Mouse (Mus musculus) neural tube, embryonic 13.5 days (tissue): ENCODE results near the gene Ankrd36. TPM values are rescaled to one million over a fixed set of nuclear protein-coding genes. Genes with fewer than 3 reads are reported as not detected.

Experiments
- ATAC-seq: fragments of 200-750 bp; cut with Nextera tagmentation; 2 replicates; pipeline ENCODE4 v1.8.0; 2017; ENCODE audit warnings: low read depth, mild to moderate bottlenecking, moderate TSS enrichment, moderate library complexity
- H3K27ac ChIP-seq: fragments of 300-500 bp; sonication (generic); replicated peaks from 2 replicates; pipeline ENCODE4 v1.5.1; 2015; ENCODE audit warnings: moderate library complexity, mild to moderate bottlenecking, inconsistent platforms
- H3K27me3 ChIP-seq: fragments of 300-500 bp; sonication (generic); 2 replicates; pipeline ENCODE4 v1.6.1; 2015; ENCODE audit warnings: mild to moderate bottlenecking, inconsistent platforms
- H3K36me3 ChIP-seq: fragments of 300-500 bp; sonication (generic); 2 replicates; pipeline ENCODE4 v1.6.1; 2015; ENCODE audit warnings: mild to moderate bottlenecking, inconsistent platforms
- H3K4me1 ChIP-seq: fragments of 300-500 bp; sonication (generic); replicated peaks from 2 replicates; pipeline ENCODE4 v1.6.1; 2015; ENCODE audit warnings: inconsistent platforms
- H3K4me2 ChIP-seq: fragments of 300-500 bp; sonication (generic); 2 replicates; pipeline ENCODE4 v1.6.1; 2015; ENCODE audit warnings: inconsistent platforms, mild to moderate bottlenecking, moderate library complexity
- H3K4me3 ChIP-seq: fragments of 300-500 bp; sonication (generic); 2 replicates; pipeline ENCODE4 v1.5.1; 2015; ENCODE audit warnings: mild to moderate bottlenecking, inconsistent platforms
- H3K9ac ChIP-seq: fragments of 300-500 bp; sonication (generic); 2 replicates; pipeline ENCODE4 v1.6.1; 2015; ENCODE audit warnings: moderate library complexity, mild to moderate bottlenecking, inconsistent platforms
- H3K9me3 ChIP-seq: fragments of 300-500 bp; sonication (generic); 2 replicates; pipeline ENCODE4 v1.6.1; 2016; ENCODE audit warnings: inconsistent platforms
- WGBS: fragments of 180-500 bp; shearing (Covaris S2); methylation state at CpG from one replicate; pipeline ENCODE4 v1.1.7; 2015; 5-methylcytosine and 5-hydroxymethylcytosine counted together
- polyA plus RNA-seq: library from polyadenylated mRNA; unstranded; fragments of >200 nt; fragmentation: Nextera tagmentation; extraction: Ambion mirVana; gene quantifications from 2 replicates; pipeline ENCODE4 v1.2.1, GENCODE M21; 2015

Ankrd36 gene
- not detected in 2 replicates for polyA plus RNA-seq

GRCm38 (mm10) chr11:5569474-5569873, at the start of gene Ankrd36:
Gene Ankrd36 (plus strand): TSS chr11:5569684.
- H3K27me3 ChIP-seq: no peaks in the 10 kb centered on the region
- no peak within 1 kb of the TSS for H3K4me2 ChIP-seq
- H3K36me3 ChIP-seq: no peaks in the 10 kb centered on the region
- no peak within 1 kb of the TSS for H3K27ac ChIP-seq
- 78% methylated on average over 12 of the region's 12 CpGs for WGBS
- no peak within 1 kb of the TSS for H3K4me3 ChIP-seq
- no peaks in the 10 kb centered on the region for H3K4me1 ChIP-seq
- H3K9me3 ChIP-seq: no peaks in the 10 kb centered on the region
- ATAC-seq: no peak
- no peak within 1 kb of the TSS for H3K9ac ChIP-seq

GRCm38 (mm10) chr11:5520412-5521265, 48.8 kb upstream of the Ankrd36 start, which contains the start of gene Xbp1:
Gene Xbp1 (plus strand): TSS chr11:5520659.
- peak within 1 kb of the TSS; percentile 98 for H3K9ac ChIP-seq
- peak; percentile 98 for ATAC-seq
- no peaks in the 10 kb centered on the region for H3K9me3 ChIP-seq
- H3K36me3 ChIP-seq: peaks cover 32% of the 10 kb centered on the region
- H3K27me3 ChIP-seq: no peaks in the 10 kb centered on the region
- peak within 1 kb of the TSS; percentile 98 for H3K4me3 ChIP-seq
- H3K27ac ChIP-seq: peak within 1 kb of the TSS; percentile 94
- peak within 1 kb of the TSS; percentile 60 for H3K4me2 ChIP-seq
- peaks cover 32% of the 10 kb centered on the region for H3K4me1 ChIP-seq
- 1% methylated on average over 62 of the region's 72 CpGs for WGBS

GRCm38 (mm10) chr11:5521266-5521515, 48.3 kb upstream of the Ankrd36 start:
- peak; percentile 60 for ATAC-seq

GRCm38 (mm10) chr11:5521516-5522291, 47.8 kb upstream of the Ankrd36 start:
- peaks cover 43% of the 10 kb centered on the region for H3K36me3 ChIP-seq
- H3K9me3 ChIP-seq: no peaks in the 10 kb centered on the region
- H3K27me3 ChIP-seq: no peaks in the 10 kb centered on the region
- peak; percentile 13 for ATAC-seq
- H3K9ac ChIP-seq: peak overlapping the region; percentile 98
- WGBS: under 1% methylated on average over 34 of the region's 34 CpGs
- H3K4me3 ChIP-seq: peak overlapping the region; percentile 98
- peak overlapping the region; percentile 60 for H3K4me2 ChIP-seq
- peaks cover 32% of the 10 kb centered on the region for H3K4me1 ChIP-seq
- H3K27ac ChIP-seq: peak overlapping the region; percentile 94

More at GRCm38 (mm10) chr11:5521266-5521515, 48.3 kb upstream of the Ankrd36 start:
- WGBS: under 1% methylated on average over 13 of the region's 13 CpGs
- Histone ChIP-seq H3K27me3 (no peaks in the 10 kb centered on the region), H3K9ac (peak overlapping the region; percentile 98), H3K4me3 (peak overlapping the region; percentile 98), H3K9me3 (no peaks in the 10 kb centered on the region), H3K4me1 (peaks cover 32% of the 10 kb centered on the region), H3K27ac (peak overlapping the region; percentile 94), H3K36me3 (peaks cover 38% of the 10 kb centered on the region), H3K4me2 (peak overlapping the region; percentile 60)

GRCm38 (mm10) chr11:5522798-5523415, 46.6 kb upstream of the Ankrd36 start:
- H3K4me3 ChIP-seq: peak overlapping the region; percentile 1; the same call in 1 of the 2 replicates
- peak overlapping the region; percentile 60 for H3K4me2 ChIP-seq
- H3K27me3 ChIP-seq: no peaks in the 10 kb centered on the region
- no peak overlapping the region for H3K27ac ChIP-seq
- peaks cover 54% of the 10 kb centered on the region for H3K36me3 ChIP-seq
- peak overlapping the region; percentile 98 for H3K9ac ChIP-seq
- H3K4me1 ChIP-seq: peaks cover 32% of the 10 kb centered on the region
- whole genome bisulfite sequencing: 96% methylated on average over 11 of the region's 11 CpGs
- no peaks in the 10 kb centered on the region for H3K9me3 ChIP-seq
- no peak for ATAC-seq

GRCm38 (mm10) chr11:5525418-5525817, 44.1 kb upstream of the Ankrd36 start:
- 92% methylated on average over 4 of the region's 4 CpGs for WGBS
- Histone ChIP-seq H3K4me1 (peaks cover 26% of the 10 kb centered on the region), H3K4me3 (no peak overlapping the region), H3K27me3 (no peaks in the 10 kb centered on the region), H3K27ac (no peak overlapping the region), H3K9me3 (no peaks in the 10 kb centered on the region), H3K36me3 (peaks cover 78% of the 10 kb centered on the region), H3K9ac (no peak overlapping the region), H3K4me2 (no peak overlapping the region)
- no peak for ATAC-seq

- WGBS: 92% methylated on average over 7 of the region's 7 CpGs
- H3K4me3 ChIP-seq: no peak overlapping the region
- H3K4me2 ChIP-seq: no peak overlapping the region
- H3K36me3 ChIP-seq: peaks cover 92% of the 10 kb centered on the region
- no peak overlapping the region for H3K9ac ChIP-seq
- H3K27me3 ChIP-seq: no peaks in the 10 kb centered on the region
- H3K4me1 ChIP-seq: peaks cover 25% of the 10 kb centered on the region
- no peaks in the 10 kb centered on the region for H3K9me3 ChIP-seq
- no peak overlapping the region for H3K27ac ChIP-seq
- ATAC-seq: no peak
These were observed 42.7 kb upstream of the Ankrd36 start for GRCm38 (mm10) chr11:5526573-5527439.

GRCm38 (mm10) chr11:5527865-5528523, 41.5 kb upstream of the Ankrd36 start:
- H3K27me3 ChIP-seq: no peaks in the 10 kb centered on the region
- peaks cover 98% of the 10 kb centered on the region for H3K36me3 ChIP-seq
- no peak overlapping the region for H3K4me2 ChIP-seq
- no peak overlapping the region for H3K4me3 ChIP-seq
- WGBS: 85% methylated on average over 5 of the region's 5 CpGs
- no peak for ATAC-seq
- H3K9me3 ChIP-seq: no peaks in the 10 kb centered on the region
- peaks cover 14% of the 10 kb centered on the region for H3K4me1 ChIP-seq
- no peak overlapping the region for H3K9ac ChIP-seq
- no peak overlapping the region for H3K27ac ChIP-seq

- Histone ChIP-seq H3K9me3 (no peaks in the 10 kb centered on the region), H3K27me3 (no peaks in the 10 kb centered on the region), H3K36me3 (peaks cover 98% of the 10 kb centered on the region), H3K4me2 (no peak overlapping the region), H3K9ac (no peak overlapping the region), H3K4me1 (peaks cover 5% of the 10 kb centered on the region; the same call in 1 of the 2 replicates), H3K27ac (no peak overlapping the region), H3K4me3 (no peak overlapping the region)
- ATAC-seq: no peak
- WGBS: 70% methylated on average over 5 of the region's 5 CpGs
These were observed 40.6 kb upstream of the Ankrd36 start for GRCm38 (mm10) chr11:5528841-5529240.

GRCm38 (mm10) chr11:5530172-5530571, 39.3 kb upstream of the Ankrd36 start:
- no peak overlapping the region for H3K9ac ChIP-seq
- no peaks in the 10 kb centered on the region for H3K4me1 ChIP-seq
- peaks cover 98% of the 10 kb centered on the region for H3K36me3 ChIP-seq
- 79% methylated on average over 5 of the region's 5 CpGs for WGBS
- H3K27me3 ChIP-seq: no peaks in the 10 kb centered on the region
- H3K4me2 ChIP-seq: no peak overlapping the region
- ATAC-seq: no peak
- no peak overlapping the region for H3K4me3 ChIP-seq
- no peak overlapping the region for H3K27ac ChIP-seq
- H3K9me3 ChIP-seq: no peaks in the 10 kb centered on the region

GRCm38 (mm10) chr11:5530717-5531116, 38.8 kb upstream of the Ankrd36 start:
- H3K36me3 ChIP-seq: peaks cover 94% of the 10 kb centered on the region
- H3K4me1 ChIP-seq: no peaks in the 10 kb centered on the region
- H3K4me3 ChIP-seq: no peak overlapping the region
- H3K4me2 ChIP-seq: no peak overlapping the region
- no peak overlapping the region for H3K27ac ChIP-seq
- no peak overlapping the region for H3K9ac ChIP-seq
- H3K9me3 ChIP-seq: no peaks in the 10 kb centered on the region
- WGBS: 79% methylated on average over 6 of the region's 6 CpGs
- no peak for ATAC-seq
- no peaks in the 10 kb centered on the region for H3K27me3 ChIP-seq
